Mouse (Mus musculus) kidney, postnatal 25 days (tissue): Measurements from ENCODE around the gene Hdgfl2.
"Not testable (repeated sequence)": the region's sequence is repeated elsewhere in the genome, so short reads cannot be mapped to it uniquely, and the experiment has no call there.

Experiments
- DNase-seq, 2 experiments: peaks; one replicate each; pipeline ENCODE4 v3.0.0; 2021; ENCODE audit warnings: mixed read lengths in 2 of 2

The Hdgfl2 gene

GRCm38 (mm10) chr17:56065715-56066114 lies 13.7 kb upstream of the Hdgfl2 start:
- not testable (repeated sequence) for DNase-seq

- DNase-seq = no peak
Measured at GRCm38 (mm10) chr17:56066451-56066850, 13.0 kb upstream of the Hdgfl2 start.

DNA sequence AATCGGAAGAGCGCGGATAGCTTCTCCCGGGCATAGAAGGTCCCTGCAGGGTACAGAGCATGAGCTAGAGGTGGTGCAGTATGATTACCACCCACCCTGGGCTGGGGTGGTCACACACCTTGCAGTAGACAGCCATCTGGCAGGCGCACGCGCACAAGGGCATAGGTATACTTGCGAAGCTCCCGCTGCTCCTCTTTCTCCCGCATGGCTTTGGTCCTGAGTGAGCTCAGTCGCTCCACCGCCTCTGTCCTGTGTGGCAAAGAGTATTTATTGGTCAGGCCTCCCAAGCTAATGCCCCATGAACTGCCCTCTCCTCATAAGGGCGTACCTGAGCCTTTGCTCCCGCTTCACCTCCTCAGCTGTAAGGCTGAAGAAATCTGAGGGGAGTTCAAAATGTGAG lies 10.4 kb upstream of the Hdgfl2 start:
- no peak for DNase-seq

DNA sequence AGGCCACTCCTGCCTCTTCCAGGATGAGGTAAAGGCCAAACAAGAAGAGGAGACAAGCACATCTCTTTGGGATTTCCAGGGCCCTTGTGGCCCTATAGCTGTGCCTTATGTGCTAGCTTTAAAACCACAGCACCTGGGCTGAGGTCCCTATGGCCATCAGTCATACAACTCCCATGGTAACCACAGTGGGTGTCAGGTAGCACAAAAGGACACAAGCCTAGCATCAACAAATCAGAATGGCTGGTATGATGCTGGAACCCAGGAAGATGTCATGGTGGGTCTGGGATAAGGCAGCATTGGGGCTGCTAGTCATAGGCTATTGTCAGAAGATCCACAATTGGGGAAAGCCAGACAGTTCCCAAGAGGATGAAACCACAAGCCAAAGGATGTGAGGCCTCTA lies 8.3 kb upstream of the Hdgfl2 start:
- no peak for DNase-seq

DNA sequence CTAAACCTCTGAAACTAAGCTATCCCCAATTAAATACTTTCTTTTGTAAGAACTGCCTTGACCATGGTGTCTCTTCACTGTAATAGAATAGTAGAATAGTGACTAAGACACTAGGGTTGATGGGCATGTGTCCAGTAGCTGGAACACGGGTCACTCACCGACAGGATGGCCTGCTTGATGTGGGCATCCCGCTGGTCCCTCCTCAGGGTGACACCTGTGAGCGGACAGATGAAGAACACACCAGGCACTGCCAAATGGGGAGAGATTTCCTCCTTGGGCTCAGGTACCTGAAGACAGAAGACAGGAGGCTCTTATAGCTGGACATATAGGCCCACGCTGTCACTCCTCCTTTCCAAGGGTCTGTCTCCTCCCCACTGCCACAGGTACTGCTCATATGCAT lies 7.2 kb upstream of the Hdgfl2 start:
- DNase-seq = no peak

DNA sequence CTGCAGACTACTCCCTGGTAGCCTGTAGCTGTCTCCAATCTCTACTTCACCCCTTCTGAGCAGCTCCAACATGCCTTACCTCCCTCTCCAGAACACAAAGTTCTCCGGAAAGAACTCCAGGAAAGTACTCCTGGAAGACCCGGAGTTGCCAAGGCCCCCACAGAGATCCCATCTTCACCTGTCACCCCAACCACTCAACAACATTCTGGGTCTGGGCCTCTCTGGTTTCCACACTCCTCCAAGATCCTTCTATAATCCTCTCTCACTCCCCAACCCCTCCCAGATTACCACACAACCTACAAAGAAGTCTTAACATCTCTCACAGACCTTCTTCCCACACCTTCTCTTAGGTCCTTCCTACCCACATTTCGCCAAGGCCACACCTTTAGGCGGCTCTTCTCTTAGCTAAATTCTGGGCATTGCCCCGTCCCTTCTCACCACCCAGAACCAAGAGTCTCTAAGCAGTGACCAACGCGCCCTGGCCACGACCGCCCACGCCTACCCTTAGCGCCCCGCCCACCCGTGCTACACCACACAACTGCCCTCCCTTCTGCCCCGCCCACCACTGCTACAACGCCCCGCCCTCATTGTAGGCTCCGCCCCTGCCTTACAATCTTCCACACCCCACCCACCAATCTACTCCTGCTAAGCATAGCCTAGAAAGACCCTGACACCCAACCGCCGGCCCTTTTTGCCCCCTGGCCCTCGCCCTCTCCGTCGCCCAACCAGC lies 5.2 kb upstream of the Hdgfl2 start:
- peak; percentile 94 to 95 for DNase-seq

DNA sequence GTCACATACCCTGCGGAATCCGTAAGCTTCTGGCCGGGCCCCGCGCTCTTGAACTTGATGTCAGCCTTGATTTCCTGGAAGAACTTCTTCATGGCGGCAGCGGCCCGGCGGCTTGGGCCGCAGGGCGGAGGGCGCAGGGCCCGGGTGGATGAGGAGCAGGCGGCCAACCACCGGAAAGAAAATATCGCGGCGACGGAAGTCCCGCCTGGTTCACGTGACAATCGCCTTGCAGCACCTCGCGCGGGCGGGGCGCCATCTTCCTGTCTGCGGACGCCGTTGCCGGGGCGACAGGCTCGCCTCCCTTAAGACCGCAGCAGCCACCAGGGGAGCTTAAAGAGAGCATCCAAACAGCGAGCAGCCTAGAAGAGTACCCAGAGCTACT lies 4.6 kb upstream of the Hdgfl2 start, which contains the start of gene Ubxn6:
Gene Ubxn6, minus strand, starts transcription at position 202 of the 382 bp plus-strand sequence.
- DNase-seq = peak; percentile 99

GRCm38 (mm10) chr17:56077523-56077922 lies 1.9 kb upstream of the Hdgfl2 start:
- no peak for DNase-seq

GRCm38 (mm10) chr17:56078361-56078760 lies 1.1 kb upstream of the Hdgfl2 start:
- peak in 1 of 2 experiments; percentile 46 for DNase-seq

DNA sequence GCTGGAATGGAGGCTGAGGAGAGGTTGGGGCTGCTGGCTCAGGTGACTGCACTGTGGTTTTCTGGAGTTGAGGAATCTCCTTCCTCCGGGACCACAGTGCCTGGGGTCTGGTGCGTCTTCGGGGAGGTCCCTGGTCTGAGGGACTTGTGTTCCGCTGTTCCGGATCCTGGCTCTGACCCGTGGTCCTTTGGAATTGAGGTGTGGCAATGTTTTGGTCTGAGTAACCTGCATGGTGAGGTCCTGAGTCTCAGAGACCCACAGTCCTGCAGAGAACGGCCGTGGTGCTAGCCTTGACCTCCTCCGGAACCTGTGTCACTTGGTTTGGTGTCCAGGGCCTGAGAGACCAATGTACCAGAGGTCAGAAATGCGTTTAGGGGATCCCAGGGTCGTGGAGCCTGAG lies 487 bp downstream of the Hdgfl2 start:
- DNase-seq = no peak

DNA sequence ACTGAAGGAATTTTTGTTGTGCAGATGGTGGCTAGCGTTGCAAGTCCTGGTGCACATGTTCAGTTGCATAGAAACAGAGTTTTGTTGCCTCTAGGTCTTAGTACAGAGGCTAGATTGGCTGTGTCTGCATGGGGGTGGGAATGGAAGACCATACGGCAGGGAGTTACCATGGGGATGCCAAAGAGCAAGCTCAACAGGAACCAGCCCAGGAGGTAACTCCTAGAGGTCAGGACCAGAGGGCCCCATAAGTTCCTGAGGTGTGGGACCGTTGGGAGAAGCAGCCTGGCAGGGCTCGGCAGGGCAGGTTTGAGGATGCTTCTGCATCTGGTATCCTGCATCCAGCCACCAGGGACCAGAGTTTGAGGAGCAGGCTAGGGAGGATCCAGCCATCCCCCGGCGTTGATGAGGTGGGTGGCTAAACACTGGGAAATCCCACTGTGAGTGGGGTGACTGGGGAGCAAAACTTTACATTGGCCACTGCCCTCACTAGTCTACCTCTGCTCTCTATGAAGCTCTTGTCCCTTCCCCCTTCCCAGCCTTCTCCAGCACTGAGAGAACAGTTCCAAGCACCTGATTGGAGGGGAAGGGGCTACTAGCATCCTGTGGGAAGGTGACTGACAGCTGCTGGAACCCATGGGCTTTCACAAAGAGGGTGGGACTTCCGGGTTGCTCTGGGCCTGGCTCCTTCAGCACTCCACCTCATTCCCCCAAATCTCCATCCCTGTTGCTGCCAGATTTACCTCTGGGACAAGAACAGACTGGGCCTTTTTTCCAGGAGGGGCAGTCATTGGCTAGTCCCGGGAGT lies 1.5 kb downstream of the Hdgfl2 start:
- DNase-seq = peak; percentile 13 to 49

GRCm38 (mm10) chr17:56092312-56092711 lies 12.9 kb downstream of the Hdgfl2 start:
- no peak for DNase-seq

DNA sequence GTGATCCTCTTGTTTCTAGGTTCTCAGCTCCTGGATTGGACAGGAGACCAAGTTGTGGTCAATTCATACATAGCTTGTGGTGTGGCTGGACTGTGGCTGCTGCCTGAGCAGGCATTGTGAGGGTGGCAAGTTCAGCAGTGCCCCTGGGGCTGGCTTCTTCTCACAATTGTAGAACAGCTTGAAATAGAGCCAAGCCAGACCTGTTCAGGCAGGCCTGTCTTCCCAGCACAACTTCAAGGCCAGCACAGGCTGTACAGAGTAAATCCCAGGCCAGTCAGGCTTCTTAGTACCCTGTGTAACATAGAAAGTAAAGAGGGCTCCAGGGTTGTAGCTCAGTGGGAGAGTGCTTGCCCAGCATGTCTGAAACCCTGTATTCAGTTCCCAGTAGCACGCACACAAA lies 13.4 kb downstream of the Hdgfl2 start:
- peak in 1 of 2 experiments; percentile 61 for DNase-seq

DNA sequence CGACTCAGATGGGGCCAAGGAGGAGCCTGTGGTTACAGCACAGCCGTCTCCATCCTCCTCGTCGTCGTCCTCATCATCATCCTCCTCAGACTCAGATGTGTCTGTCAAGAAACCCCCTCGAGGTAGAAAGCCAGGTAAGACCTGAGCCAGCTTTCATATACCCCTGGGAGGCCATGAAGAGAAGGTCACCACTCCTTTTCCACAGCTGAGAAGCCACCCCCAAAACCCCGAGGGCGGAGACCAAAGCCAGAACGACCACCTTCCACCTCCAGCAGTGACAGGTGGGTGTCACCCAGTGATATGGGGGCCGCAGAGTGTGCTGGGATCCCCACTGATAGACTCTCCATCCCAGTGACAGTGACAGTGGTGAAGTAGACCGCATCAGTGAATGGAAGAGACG lies 17.4 kb downstream of the Hdgfl2 start:
- no peak for DNase-seq

- DNase-seq = no peak
Measured at GRCm38 (mm10) chr17:56098180-56098579, 18.7 kb downstream of the Hdgfl2 start.

GRCm38 (mm10) chr17:56098711-56099572 lies 19.5 kb downstream of the Hdgfl2 start:
- no peak for DNase-seq

- no peak for DNase-seq
Measured at GRCm38 (mm10) chr17:56100811-56101210, 21.4 kb downstream of the Hdgfl2 start.

DNA sequence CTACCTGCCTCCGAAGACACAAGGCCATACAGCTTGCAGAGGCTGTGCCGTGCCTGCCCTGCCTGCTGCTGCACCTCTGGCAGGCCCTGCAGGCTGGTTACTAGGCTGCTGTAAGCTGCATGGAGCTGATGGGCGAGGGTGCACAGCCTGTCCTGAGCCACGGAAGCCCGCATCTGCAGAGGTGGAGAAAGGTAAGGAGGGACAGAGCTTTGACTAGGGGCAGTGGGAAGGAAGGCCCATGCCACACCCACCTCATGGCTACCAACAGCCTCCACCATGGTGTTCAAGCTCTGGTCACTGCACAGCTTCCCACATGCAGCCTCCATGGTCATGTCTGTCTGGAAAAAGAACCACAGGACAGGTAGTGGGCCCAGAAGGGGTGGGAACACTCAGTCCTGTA lies 22.7 kb downstream of the Hdgfl2 start:
- DNase-seq = no peak

GRCm38 (mm10) chr17:56102927-56103326 lies 23.5 kb downstream of the Hdgfl2 start:
- DNase-seq = no peak

GRCm38 (mm10) chr17:56103465-56104285 lies 24.2 kb downstream of the Hdgfl2 start:
- no peak for DNase-seq

GRCm38 (mm10) chr17:56104821-56105220 lies 25.4 kb downstream of the Hdgfl2 start:
- not testable (repeated sequence) for DNase-seq

- DNase-seq = not testable (repeated sequence)
Measured at GRCm38 (mm10) chr17:56106436-56106835, 27.0 kb downstream of the Hdgfl2 start.
